Mouse (Mus musculus): ENCODE measurements at regions not wholly inside any gene's neighbourhood (a gene's known extent, or its start where the extent isn't known, plus 50 kb on each side); places are given as distances from the start of the nearest gene placed in this dataset.

GRCm38 (mm10) chr5:75338439-75338838, 186.3 kb downstream of the Pdgfra start:
- no peak for DNase-seq (ENCODE audit: low spot score in 2 of 2)

GRCm38 (mm10) chr5:75342599-75342998, 190.5 kb downstream of the Pdgfra start:
- no peak for DNase-seq (ENCODE audit: low spot score in 2 of 2)

GRCm38 (mm10) chr5:75346836-75347773, 195.0 kb downstream of the Pdgfra start:
- DNase-seq (ENCODE audit: low spot score in 2 of 2), result no peak

- no peak for DNase-seq (ENCODE audit: low spot score in 2 of 2)
Measured at GRCm38 (mm10) chr5:75347774-75348116, 195.7 kb downstream of the Pdgfra start.

GRCm38 (mm10) chr5:75355266-75355665, 203.2 kb downstream of the Pdgfra start:
- no peak for DNase-seq (ENCODE audit: low spot score in 2 of 2)

GRCm38 (mm10) chr5:75358869-75359268, 206.8 kb downstream of the Pdgfra start:
- no peak for DNase-seq (ENCODE audit: low spot score in 2 of 2)

- no peak for DNase-seq (ENCODE audit: low spot score in 2 of 2)
Measured at GRCm38 (mm10) chr5:75363832-75364231, 210.9 kb upstream of the Kit start.

GRCm38 (mm10) chr5:75367282-75367681, 207.4 kb upstream of the Kit start:
- DNase-seq (ENCODE audit: low spot score in 2 of 2), result no peak

GRCm38 (mm10) chr5:75368691-75369090, 206.0 kb upstream of the Kit start:
- DNase-seq (ENCODE audit: low spot score in 2 of 2), result no peak

GRCm38 (mm10) chr5:75372849-75373248, 201.9 kb upstream of the Kit start:
- no peak for DNase-seq (ENCODE audit: low spot score in 2 of 2)

- no peak for DNase-seq (ENCODE audit: low spot score in 2 of 2)
Measured at GRCm38 (mm10) chr5:75377311-75378300, 197.1 kb upstream of the Kit start.

- DNase-seq (ENCODE audit: low spot score in 2 of 2), result no peak
Measured at GRCm38 (mm10) chr5:75378655-75379054, 196.1 kb upstream of the Kit start.

GRCm38 (mm10) chr5:75380340-75380739, 194.4 kb upstream of the Kit start:
- no peak for DNase-seq (ENCODE audit: low spot score in 2 of 2)

GRCm38 (mm10) chr5:75382138-75382537, 192.6 kb upstream of the Kit start:
- DNase-seq (ENCODE audit: low spot score in 2 of 2), result no peak

- DNase-seq (ENCODE audit: low spot score in 2 of 2), result no peak
Measured at GRCm38 (mm10) chr5:75387886-75388454, 186.7 kb upstream of the Kit start.

GRCm38 (mm10) chr5:75388699-75389260, 185.9 kb upstream of the Kit start:
- no peak for DNase-seq (ENCODE audit: low spot score in 2 of 2)

GRCm38 (mm10) chr5:75389433-75389971, 185.2 kb upstream of the Kit start:
- no peak for DNase-seq (ENCODE audit: low spot score in 2 of 2)

GRCm38 (mm10) chr5:75398820-75399219, 175.9 kb upstream of the Kit start:
- no peak for DNase-seq (ENCODE audit: low spot score in 2 of 2)

GRCm38 (mm10) chr5:75401734-75402133, 173.0 kb upstream of the Kit start:
- no peak for DNase-seq (ENCODE audit: low spot score in 2 of 2)

- DNase-seq (ENCODE audit: low spot score in 2 of 2), result no peak
Measured at GRCm38 (mm10) chr5:75402631-75403030, 172.1 kb upstream of the Kit start.

- no peak for DNase-seq (ENCODE audit: low spot score in 2 of 2)
Measured at GRCm38 (mm10) chr5:75403531-75403930, 171.2 kb upstream of the Kit start.

Measured in gastrocnemius, postnatal 4 days (tissue).